Mouse (Mus musculus): ENCODE measurements around the gene Babam1. TPM values are rescaled to one million over a fixed set of nuclear protein-coding genes. Genes with fewer than 3 reads are reported as not detected.

Gene Babam1
- polyA plus RNA-seq, 1 experiment from 2014 or later: 97.8 TPM

DNA sequence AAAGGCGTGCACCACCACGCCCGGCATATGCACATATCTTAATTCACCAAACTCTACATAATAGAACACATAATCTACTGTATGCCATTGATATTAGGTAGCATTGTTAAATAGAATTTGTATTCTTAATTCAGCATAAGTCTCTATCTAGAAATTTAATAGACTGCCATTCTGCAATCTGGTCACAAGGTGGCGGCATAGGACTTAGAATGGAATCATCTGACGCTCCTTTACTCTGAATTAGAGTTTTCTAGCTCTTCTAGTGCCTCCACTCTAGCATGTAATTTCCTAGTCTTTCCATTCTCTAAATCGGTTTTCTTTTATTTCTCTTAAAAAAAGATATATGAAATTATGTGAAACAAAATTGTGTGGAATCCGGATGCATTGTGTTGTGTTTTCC is 44.7 kb downstream of the Babam1 start:
- under 1% methylated on average over 7 of the region's 7 CpGs for WGBS
- no peak overlapping the region for H3K4me2 ChIP-seq (replicated peaks)

DNA sequence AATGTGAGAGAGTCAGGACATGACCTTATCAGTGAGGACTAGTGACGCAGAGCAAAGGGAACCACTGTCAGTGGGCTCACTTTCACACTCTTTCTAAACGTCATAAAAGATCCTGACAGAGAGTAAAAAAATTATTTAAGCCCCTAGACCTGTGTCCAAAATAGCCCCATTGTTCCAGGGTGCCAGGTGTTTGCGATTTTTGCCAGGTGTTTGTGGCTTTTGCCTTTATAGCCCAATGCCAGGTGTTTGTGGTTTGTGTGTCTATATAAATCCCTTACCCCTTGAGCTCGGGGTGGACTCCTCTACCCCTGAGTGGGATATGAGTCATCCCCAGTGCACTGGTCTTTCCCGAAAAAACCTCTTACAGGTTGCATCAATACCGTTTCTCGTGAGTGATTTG is 48.4 kb downstream of the Babam1 start:
- 84% methylated on average over 7 of the region's 7 CpGs for WGBS
- H3K9me3 ChIP-seq: no peaks in the 10 kb centered on the region
- H3K4me2 ChIP-seq (replicated peaks): no peak overlapping the region
- no peak overlapping the region for H3K9ac ChIP-seq
- H3K27ac ChIP-seq: no peak overlapping the region
- H3K4me3 ChIP-seq (replicated peaks): no peak overlapping the region
- no peaks in the 10 kb centered on the region for H3K36me3 ChIP-seq
- no peaks in the 10 kb centered on the region for H3K27me3 ChIP-seq (replicated peaks)
- no peaks in the 10 kb centered on the region for H3K4me1 ChIP-seq (replicated peaks)
- no peak for ATAC-seq

More for the DNA sequence above, 44.7 kb downstream of the Babam1 start:
- H3K27ac ChIP-seq: no peak overlapping the region
- H3K4me3 ChIP-seq (replicated peaks): no peak overlapping the region
- no peaks in the 10 kb centered on the region for H3K36me3 ChIP-seq
- no peaks in the 10 kb centered on the region for H3K4me1 ChIP-seq (replicated peaks)
- no peaks in the 10 kb centered on the region for H3K9me3 ChIP-seq
- no peak; the same call in 1 of the 2 replicates for ATAC-seq
- H3K9ac ChIP-seq: no peak overlapping the region
- H3K27me3 ChIP-seq (replicated peaks): no peaks in the 10 kb centered on the region

DNA sequence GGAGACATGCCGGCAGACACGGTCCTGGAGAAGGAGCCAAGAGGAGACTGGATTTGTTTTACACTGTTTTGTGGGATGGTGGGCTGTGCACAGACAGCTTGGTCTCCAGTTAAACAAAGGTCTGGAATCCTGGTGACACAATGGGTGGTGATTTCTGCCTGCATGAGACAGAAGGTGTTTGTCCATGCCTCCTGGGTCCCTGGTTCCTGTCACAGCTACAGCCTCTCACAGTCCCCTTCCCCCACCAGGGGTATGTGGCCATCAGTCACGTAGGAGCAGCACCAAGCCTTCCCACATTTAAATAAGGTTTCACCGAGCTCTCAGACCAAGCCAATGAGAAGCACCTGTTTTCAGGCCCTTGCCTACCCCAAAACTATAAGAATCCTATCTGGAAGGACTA is 54.7 kb downstream of the Babam1 start:
- Histone ChIP-seq H3K27me3 (replicated peaks) (no peaks in the 10 kb centered on the region), H3K4me1 (replicated peaks) (no peaks in the 10 kb centered on the region), H3K36me3 (no peaks in the 10 kb centered on the region), H3K9ac (no peak overlapping the region), H3K4me3 (replicated peaks) (no peak overlapping the region), H3K4me2 (replicated peaks) (no peak overlapping the region), H3K9me3 (no peaks in the 10 kb centered on the region), H3K27ac (no peak overlapping the region)
- ATAC-seq: no peak
- 66% methylated on average over 4 of the region's 4 CpGs for WGBS

DNA sequence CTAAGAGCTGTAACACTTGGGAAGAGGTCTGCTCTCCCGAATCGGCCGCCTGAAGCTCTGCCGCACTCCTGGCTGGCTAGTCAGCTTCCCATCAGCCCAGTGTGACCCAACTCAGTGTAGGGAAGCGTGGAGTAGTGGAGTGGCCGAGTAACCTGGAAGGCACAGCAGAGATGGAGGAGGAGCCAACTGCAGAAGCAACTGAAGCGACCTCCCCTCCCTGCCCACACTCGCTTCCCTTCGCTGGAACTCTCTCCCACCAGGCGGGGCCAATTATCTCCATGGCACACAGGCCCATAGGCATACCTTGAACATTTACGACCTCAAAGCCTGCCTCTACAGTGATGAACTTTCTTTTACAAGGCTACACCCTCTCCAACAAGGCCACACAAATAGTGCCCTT is 55.1 kb downstream of the Babam1 start:
- H3K9ac ChIP-seq: no peak overlapping the region
- H3K4me2 ChIP-seq (replicated peaks): no peak overlapping the region
- no peak overlapping the region for H3K4me3 ChIP-seq (replicated peaks)
- WGBS: 36% methylated on average over 11 of the region's 11 CpGs
- H3K27ac ChIP-seq: no peak overlapping the region
- no peaks in the 10 kb centered on the region for H3K27me3 ChIP-seq (replicated peaks)
- peak; percentile 34; the same call in 1 of the 2 replicates for ATAC-seq
- no peaks in the 10 kb centered on the region for H3K4me1 ChIP-seq (replicated peaks)
- no peaks in the 10 kb centered on the region for H3K9me3 ChIP-seq
- no peaks in the 10 kb centered on the region for H3K36me3 ChIP-seq

DNA sequence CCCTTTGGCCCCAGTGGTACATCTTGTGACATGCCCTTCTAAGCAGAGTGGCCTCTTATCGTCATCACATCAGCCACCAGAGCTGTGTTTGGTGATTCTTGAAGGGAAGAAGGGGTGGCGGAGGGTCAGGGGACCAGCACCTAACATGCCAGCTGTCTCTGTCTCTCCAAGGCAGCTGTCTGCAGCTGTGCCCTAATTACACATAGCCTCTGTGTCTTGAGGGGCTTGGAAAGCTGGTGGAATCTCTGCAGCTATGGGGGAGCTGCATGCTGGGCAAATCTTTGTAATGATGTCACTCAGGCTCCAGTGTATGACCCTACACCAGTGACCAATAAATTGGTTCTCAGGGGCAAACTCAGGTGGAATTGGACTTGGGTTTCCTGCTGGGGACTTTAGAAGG is 56.0 kb downstream of the Babam1 start:
- Histone ChIP-seq H3K4me2 (replicated peaks) (no peak overlapping the region), H3K27me3 (replicated peaks) (no peaks in the 10 kb centered on the region), H3K4me3 (replicated peaks) (no peak overlapping the region), H3K9me3 (no peaks in the 10 kb centered on the region), H3K36me3 (no peaks in the 10 kb centered on the region), H3K9ac (no peak overlapping the region), H3K27ac (no peak overlapping the region), H3K4me1 (replicated peaks) (no peaks in the 10 kb centered on the region)
- 70% methylated on average over 2 of the region's 2 CpGs for WGBS
- no peak for ATAC-seq

Other genes starting within 250 kb of the Babam1 start
- gene Myo9b, start 124.1 kb upstream of the Babam1 start, polyA plus RNA-seq (2015; fragmentation: Nextera tagmentation; extraction: Ambion mirVana): 15.4 and 19.5 TPM in 2 replicates
- gene Haus8, start 123.9 kb upstream of the Babam1 start, polyA plus RNA-seq (2015; fragmentation: Nextera tagmentation; extraction: Ambion mirVana): 44.5 and 51.6 TPM in 2 replicates
- gene Use1, start 30.0 kb upstream of the Babam1 start, polyA plus RNA-seq (2015; fragmentation: Nextera tagmentation; extraction: Ambion mirVana): 93.5 and 93.8 TPM in 2 replicates
- gene Ocel1, start 25.6 kb upstream of the Babam1 start, polyA plus RNA-seq (2015; fragmentation: Nextera tagmentation; extraction: Ambion mirVana): 6.7 and 7.9 TPM in 2 replicates
- 81.1 and 85.7 TPM in 2 replicates for gene Nr2f6, start 14.9 kb upstream of the Babam1 start, polyA plus RNA-seq (2015; fragmentation: Nextera tagmentation; extraction: Ambion mirVana)
- 8.8 and 10.8 TPM in 2 replicates for gene Ushbp1, start 1.1 kb upstream of the Babam1 start, polyA plus RNA-seq (2015; fragmentation: Nextera tagmentation; extraction: Ambion mirVana)
- gene Ankle1, start 9.1 kb downstream of the Babam1 start, polyA plus RNA-seq (2015; fragmentation: Nextera tagmentation; extraction: Ambion mirVana): 31.6 and 41.6 TPM in 2 replicates
- gene Abhd8, start 66.8 kb downstream of the Babam1 start, polyA plus RNA-seq (2015; fragmentation: Nextera tagmentation; extraction: Ambion mirVana): 34.6 and 37.5 TPM in 2 replicates
- gene Mrpl34, start 68.1 kb downstream of the Babam1 start, polyA plus RNA-seq (2015; fragmentation: Nextera tagmentation; extraction: Ambion mirVana): 199 and 214 TPM in 2 replicates
- 90.2 and 91.3 TPM in 2 replicates for gene Dda1, start 72.3 kb downstream of the Babam1 start, polyA plus RNA-seq (2015; fragmentation: Nextera tagmentation; extraction: Ambion mirVana)
- gene Ano8, start 89.1 kb downstream of the Babam1 start, polyA plus RNA-seq (2015; fragmentation: Nextera tagmentation; extraction: Ambion mirVana): 1.4 TPM in 2 replicates
- gene Gtpbp3, start 91.2 kb downstream of the Babam1 start, polyA plus RNA-seq (2015; fragmentation: Nextera tagmentation; extraction: Ambion mirVana): 13.6 and 16.3 TPM in 2 replicates
- gene Plvap, start 114.9 kb downstream of the Babam1 start, polyA plus RNA-seq (2015; fragmentation: Nextera tagmentation; extraction: Ambion mirVana): 76.8 and 79.2 TPM in 2 replicates
- 0.32 and 0.43 TPM in 2 replicates for gene Ccdc194, start 128.8 kb downstream of the Babam1 start, polyA plus RNA-seq (2015; fragmentation: Nextera tagmentation; extraction: Ambion mirVana)
- gene Bst2, start 140.6 kb downstream of the Babam1 start, polyA plus RNA-seq (2015; fragmentation: Nextera tagmentation; extraction: Ambion mirVana): 43.0 and 45.5 TPM in 2 replicates
- 103 and 115 TPM in 2 replicates for gene Mvb12a, start 146.1 kb downstream of the Babam1 start, polyA plus RNA-seq (2015; fragmentation: Nextera tagmentation; extraction: Ambion mirVana)
- 2.1 and 2.8 TPM in 2 replicates for gene Tmem221, start 162.0 kb downstream of the Babam1 start, polyA plus RNA-seq (2015; fragmentation: Nextera tagmentation; extraction: Ambion mirVana)
- 0.06 TPM in 1 of 2 replicates, not detected in the other for gene Nxnl1, start 169.7 kb downstream of the Babam1 start, polyA plus RNA-seq (2015; fragmentation: Nextera tagmentation; extraction: Ambion mirVana)
- gene Slc27a1, start 172.0 kb downstream of the Babam1 start, polyA plus RNA-seq (2015; fragmentation: Nextera tagmentation; extraction: Ambion mirVana): 23.3 and 25.1 TPM in 2 replicates
- 241 and 243 TPM in 2 replicates for gene Pgls, start 195.3 kb downstream of the Babam1 start, polyA plus RNA-seq (2015; fragmentation: Nextera tagmentation; extraction: Ambion mirVana)
- gene Fam129c, start 200.8 kb downstream of the Babam1 start, polyA plus RNA-seq (2015; fragmentation: Nextera tagmentation; extraction: Ambion mirVana): 2.9 and 3.6 TPM in 2 replicates
- 70.8 and 73.5 TPM in 2 replicates for gene Colgalt1, start 214.1 kb downstream of the Babam1 start, polyA plus RNA-seq (2015; fragmentation: Nextera tagmentation; extraction: Ambion mirVana)

Data from intestine, embryonic 15.5 days (tissue).